Mouse (Mus musculus) right cerebral cortex, postnatal 4 days (tissue): ENCODE measurements around the gene Plppr2.

Experiments
- DNase-seq: peaks from one replicate; pipeline ENCODE4 v3.0.0-alpha.2; 2022

The Plppr2 gene

DNA sequence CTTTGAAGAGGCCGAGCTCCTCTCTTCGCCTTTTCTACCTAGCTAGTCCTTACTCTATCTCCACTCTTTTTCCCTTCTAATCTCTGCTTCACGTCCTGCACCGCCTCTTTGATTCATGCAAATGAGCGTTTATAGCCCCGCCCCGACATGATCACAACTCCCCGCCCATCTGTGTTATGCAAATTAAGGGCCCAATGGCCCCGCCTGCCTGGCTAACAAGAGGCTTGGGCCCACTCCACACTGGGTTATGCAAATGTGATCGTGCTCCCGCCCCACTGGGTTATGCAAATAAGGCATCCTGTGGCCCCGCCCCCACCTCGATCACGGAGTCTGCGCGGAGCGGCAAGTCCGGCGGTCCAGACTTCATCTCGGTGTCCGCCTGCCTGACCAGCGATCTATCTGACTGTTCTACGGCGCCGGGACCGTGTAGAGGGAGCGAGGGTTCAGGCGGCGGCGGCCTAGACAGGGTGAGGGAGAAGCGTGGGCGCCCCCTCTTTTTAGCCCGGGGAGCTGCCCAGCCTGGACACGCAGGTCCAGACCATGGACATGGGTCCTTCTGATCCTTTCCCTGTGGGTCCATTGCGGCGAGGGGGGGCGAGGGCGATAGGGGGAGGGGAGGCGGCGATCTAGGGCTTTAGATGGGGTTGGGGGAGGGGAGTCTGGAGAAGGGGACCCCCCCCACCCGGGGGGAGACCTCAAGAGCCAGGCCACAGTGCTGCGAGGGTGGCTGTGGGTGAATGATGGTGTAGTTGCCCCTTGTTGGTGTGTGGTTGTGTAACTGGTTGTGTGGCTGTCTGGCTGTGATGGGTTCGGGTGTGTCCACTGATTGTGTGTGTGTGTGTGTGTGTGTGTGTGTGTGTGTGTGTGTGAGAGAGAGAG is at the start of gene Plppr2:
TSS of gene Plppr2 (plus strand) at position 342 of the 879 bp plus-strand sequence.
- DNase-seq = peak; percentile 98

GRCm38 (mm10) chr9:21889229-21889628 is 47.6 kb upstream of the Plppr2 start:
- DNase-seq = no peak

GRCm38 (mm10) chr9:21901223-21901820 is 35.5 kb upstream of the Plppr2 start:
- peak; percentile 81 for DNase-seq

DNA sequence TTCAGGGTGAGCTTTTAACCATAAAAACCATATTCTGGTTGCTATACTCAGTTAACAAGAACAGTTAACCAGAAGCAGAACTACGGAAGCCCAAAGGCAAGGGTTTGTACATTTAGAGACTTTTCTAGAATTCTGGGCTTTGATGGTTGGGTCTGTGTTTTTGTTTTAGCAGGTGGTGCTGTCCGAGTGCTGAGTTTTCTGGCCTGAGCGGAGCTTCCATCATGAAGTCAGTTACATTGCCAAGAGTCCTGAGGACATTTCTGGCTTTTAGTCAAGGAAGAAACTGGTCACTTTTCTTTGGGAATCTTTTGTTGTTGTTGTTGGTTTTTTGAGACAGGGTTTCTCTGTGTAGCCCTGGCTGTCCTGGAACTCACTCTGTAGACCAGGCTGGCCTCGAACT is 32.8 kb upstream of the Plppr2 start:
- DNase-seq = no peak

DNA sequence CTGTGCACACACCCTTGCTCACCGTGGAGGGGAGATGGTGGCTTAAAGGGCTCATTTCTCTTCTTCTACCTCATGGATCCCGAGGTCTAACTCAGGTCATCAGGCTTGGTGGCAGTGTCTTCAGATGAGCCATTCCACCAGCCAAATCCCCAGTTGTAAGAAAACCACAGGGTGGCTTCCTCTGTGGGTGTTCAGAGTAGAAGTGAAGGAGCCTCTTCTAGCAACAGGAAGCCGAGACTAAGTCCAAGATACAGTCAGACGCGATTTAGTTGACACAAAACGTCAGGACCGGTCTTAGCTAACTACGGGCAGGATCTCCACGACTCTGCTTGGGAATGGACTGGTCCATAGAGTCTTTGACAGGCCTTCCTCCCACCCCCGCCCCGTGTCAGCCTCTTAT is 28.6 kb upstream of the Plppr2 start:
- no peak for DNase-seq

- DNase-seq = no peak
Observed at GRCm38 (mm10) chr9:21909474-21910223, 27.2 kb upstream of the Plppr2 start.

- no peak for DNase-seq
Observed at GRCm38 (mm10) chr9:21916851-21917492, 19.9 kb upstream of the Plppr2 start.

DNA sequence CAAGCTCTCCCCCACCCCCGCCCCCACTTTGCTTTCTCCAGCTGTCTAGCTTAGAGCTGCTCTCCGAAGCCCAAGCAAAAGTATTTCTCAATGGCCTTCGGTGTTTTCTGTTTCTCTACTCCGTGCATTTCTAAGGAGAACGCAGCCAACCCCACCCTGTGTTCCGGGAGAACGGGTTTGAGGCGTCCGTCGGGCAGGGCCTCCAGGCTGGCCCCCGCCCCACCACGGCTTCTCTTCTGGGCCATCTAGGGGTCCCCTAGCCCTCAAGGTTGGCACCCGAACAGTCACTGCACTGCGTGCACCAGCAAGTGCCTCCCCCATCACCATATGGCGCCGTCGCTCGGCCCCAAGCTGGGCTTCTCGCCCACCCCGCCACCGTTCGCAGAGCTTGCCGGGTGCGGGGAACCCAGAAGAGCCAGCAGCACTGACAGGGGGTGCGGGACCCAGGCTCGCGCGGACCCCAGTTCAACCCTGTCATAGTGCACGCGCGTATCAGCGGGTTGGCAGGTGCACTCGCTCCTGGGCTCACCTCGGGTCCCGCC is 19.3 kb upstream of the Plppr2 start:
- DNase-seq = peak; percentile 73

DNA sequence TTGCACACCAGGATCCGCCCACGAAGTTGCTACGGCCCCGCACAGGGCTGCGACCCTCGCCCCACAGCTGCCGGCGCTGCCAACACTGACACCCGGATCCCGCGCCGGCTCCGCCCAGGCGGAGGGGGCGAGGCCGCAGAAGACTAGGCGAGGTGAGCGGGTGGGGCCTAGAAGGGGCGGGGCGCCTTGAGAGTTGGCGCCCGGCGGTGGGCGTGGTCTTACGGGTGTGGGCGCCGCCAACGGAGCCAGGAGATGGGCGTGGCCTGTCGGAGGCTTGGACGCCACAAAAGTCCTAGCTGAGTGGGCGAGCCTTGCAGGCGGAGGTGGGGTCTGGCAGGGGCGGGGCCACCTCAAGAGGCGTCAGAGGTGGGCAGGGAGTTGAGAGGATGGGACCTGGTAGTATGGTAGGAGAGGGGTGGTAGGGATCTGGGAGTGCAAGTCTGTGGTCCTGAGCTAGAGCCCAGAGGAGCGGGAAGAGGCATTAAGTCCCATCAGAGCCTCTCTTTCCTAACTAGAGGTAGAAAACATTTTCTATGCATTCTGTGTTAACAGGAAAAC is 18.7 kb upstream of the Plppr2 start, which contains the start of gene Rab3d:
TSS of gene Rab3d (minus strand) at position 158 of the 558 bp plus-strand sequence.
- DNase-seq = peak; percentile 89

DNA sequence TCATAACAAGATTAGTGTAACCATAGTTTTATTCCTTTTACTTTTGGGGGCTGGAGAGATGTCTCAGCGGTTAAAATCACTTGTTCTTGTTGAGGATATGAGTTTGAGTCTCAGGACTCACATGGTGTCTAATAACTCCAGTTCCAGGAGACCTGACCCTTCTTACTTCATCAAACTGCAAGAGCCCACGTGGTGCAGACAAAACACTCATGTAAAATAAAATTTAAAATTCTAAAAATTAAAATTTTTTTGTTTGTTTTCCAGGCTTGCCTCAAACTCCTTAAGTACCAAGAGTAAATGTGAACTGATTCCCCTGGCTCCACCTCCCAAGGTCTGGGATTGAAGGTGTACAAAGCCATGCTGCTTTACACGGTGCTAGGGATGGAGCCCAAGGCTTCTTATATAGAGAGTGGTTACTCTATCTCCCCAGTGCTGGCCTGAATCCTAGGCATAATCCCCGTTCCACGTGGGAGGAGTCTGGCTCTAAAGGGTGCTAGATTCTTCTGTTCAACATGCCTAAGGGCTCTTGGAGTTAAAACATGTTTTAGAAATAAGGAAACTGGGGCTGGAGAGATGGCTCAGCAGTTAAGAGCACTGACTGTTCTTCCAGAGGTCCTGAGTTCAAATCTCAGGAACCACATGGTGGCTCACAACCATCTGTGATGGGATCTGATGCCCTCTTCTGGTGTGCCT is 18.0 kb upstream of the Plppr2 start:
- no peak for DNase-seq

DNA sequence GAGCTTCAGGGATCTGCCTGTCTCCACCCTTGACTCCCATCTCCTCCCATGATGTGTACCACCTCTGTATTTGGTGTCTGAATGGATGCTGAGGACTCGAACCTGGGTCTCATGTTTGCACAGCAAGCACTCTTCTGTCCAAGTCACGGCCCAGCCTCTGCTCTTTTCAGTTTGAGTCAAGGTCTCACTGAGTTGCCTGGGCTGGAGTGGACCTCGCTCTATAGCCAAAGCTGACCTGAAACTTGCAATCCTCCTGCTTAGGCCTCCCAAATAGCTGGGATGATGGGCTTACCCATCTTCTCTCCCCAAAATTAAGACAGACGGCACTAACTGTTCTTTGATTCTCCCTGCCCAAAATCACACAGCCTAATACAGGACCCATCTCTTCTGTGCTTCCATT is 13.8 kb upstream of the Plppr2 start:
- DNase-seq = no peak

DNA sequence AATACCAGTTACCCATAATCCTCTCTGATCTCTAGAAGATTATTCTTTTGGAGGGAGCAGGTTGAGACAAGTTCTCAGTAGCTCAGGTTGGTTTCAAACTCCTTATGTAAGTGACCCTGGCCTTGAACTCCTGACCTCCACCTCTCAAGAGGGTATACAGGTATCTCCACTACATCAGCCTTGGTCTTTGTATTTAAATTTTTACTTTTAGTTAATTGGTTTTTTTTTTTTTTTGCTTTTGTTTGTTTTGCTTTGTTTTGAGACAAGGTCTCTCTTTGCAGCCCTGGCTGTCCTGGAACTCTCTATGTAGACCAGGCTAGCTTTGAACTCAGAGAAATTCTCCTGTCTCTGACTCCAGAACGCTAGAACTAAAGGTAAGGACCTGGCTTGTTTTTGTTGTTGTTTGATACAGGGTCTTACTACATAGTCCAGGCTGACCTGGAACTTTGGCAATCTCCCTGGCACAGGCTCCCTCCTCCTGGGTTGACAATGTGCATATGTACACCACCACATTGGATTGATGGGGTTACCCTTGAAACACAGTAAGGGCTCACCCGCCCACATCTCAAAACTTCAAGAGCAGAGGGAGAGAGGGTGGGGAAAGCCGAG is 13.2 kb upstream of the Plppr2 start:
- no peak for DNase-seq

DNA sequence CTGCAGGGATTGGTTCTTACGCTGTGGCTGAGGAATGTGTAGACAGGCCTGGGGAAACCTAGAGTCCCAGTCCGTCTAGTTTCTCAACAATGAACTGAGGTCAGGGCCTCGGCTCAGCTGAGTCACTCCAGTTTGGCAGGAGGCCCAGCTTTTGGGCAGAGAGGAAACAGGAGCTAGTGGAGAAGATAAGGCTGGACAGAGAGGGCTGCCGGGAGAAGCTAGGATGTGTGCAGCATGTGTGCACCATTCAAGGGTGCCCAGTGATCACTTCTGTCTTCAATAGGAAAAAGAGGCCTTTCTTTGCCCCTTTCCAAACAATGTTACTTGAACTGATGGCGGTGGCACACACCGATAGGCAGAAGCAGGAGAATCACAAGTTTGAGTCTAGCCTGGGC is 12.7 kb upstream of the Plppr2 start:
- no peak for DNase-seq

DNA sequence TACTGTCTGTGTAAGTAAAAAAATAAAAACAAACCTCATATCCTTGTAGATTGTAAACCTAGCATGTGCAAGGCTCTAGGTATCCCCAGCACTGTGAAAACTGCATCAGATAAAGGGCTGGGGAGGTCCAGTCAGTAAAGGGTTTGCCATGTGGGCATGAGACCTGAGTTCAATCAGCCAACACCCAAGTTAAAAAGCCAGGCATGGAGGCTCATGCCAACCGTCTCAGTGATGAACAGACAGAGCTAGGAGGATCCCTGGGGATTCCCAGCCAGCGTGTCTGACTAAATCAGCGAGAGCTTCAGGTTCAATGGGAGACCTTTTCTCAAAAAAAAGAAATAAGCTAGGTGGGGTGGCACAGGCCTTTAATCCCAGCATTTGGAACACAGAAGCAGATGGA is 11.8 kb upstream of the Plppr2 start:
- DNase-seq = no peak

- no peak for DNase-seq
Observed at GRCm38 (mm10) chr9:21925506-21925905, 11.3 kb upstream of the Plppr2 start.

- DNase-seq = no peak
Observed at GRCm38 (mm10) chr9:21926155-21926554, 10.7 kb upstream of the Plppr2 start.

- no peak for DNase-seq
Observed at GRCm38 (mm10) chr9:21926784-21927183, 10.0 kb upstream of the Plppr2 start.

DNA sequence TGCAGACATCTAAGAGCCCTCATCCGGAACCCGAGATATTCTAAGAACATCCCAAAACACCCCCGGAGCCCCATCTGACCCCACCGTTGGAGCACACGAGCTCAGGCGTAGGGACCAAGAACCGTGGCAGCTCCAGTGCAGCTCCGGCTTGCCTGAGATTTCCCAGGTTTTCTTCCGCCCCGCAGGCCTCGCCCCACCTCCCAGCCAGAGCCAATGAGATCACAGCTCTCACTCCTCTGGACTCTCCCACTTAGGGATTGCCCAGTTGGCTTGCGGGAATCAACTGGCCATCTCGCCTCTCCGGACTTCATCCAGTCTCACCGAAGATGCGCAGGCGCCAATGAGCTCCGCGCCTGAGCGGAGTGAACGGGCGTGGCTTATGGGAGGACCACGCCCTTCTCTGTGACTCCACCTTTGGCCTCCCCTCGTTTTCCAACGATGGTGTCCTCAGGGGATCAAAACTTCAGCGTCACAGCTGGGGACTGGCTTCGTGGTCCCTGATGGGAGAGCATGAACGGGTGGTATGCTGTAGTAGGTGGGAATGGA is 9.6 kb upstream of the Plppr2 start, which contains the start of the genes Ccdc159 and Tmem205:
TSS of gene Ccdc159 (plus strand) at position 264 of the 546 bp plus-strand sequence.
TSS of gene Tmem205 (minus strand) at position 349 of the 546 bp plus-strand sequence.
- DNase-seq = peak; percentile 79

DNA sequence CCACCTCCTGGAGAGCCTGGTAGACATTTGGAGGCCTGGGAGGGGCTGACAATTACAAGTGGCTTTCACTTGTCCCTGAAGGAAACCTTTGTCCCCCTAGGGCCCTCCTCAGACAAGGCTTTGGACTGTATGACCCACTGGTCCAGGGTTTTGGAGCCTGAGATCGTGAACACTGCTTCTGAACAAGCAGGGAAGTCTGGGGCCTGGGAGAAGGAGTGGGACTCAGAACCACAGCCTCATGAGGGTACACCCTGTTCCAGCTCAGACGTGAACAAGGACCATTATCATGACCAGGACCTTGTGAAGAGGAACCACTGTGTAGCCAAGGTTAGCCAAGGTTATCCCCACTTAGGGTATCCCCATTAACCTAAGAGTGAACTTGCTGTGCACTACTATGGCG is 7.6 kb upstream of the Plppr2 start:
- DNase-seq = no peak

- DNase-seq = no peak
Observed at GRCm38 (mm10) chr9:21932006-21932405, 4.8 kb upstream of the Plppr2 start.
